ENCODE assay signal across 15 mouse cellular contexts in genomic region chr6:144645796-144646195, GRCm38 (mm10).
"Had no signal": no experiment of that assay in that cellular context is flagged by ENCODE, and none has a peak within 500 bp of the region (broad histone marks: within the 10 kb centered on the region; RNA-seq: fewer than 3 reads in every experiment).

No protein-coding gene starts in this region.

- H3K4me2 ChIP-seq: liver, embryonic 12.5 days; lung, embryonic 15.5 days; midbrain, embryonic 11.5 days; midbrain, embryonic 13.5 days; midbrain, embryonic 15.5 days; neural tube, embryonic 12.5 days; stomach, embryonic 15.5 days had no signal

- H3K27ac ChIP-seq: liver, embryonic 12.5 days; liver, embryonic 14.5 days; macrophage; midbrain, embryonic 13.5 days; midbrain, embryonic 15.5 days; neural tube, embryonic 12.5 days; stomach, embryonic 15.5 days; stomach, postnatal 0 days had no signal

- H3K27me3 ChIP-seq: liver, embryonic 12.5 days; lung, embryonic 15.5 days; midbrain, embryonic 13.5 days; midbrain, embryonic 15.5 days; neural tube, embryonic 12.5 days; stomach, embryonic 15.5 days had no signal

- H3K4me1 ChIP-seq: midbrain, embryonic 15.5 days; stomach, embryonic 15.5 days had no signal

- H3K36me3 ChIP-seq: liver, embryonic 12.5 days; lung, embryonic 15.5 days; midbrain, embryonic 13.5 days; midbrain, embryonic 15.5 days; neural tube, embryonic 12.5 days; stomach, embryonic 15.5 days had no signal

- H3K9ac ChIP-seq: liver, embryonic 12.5 days; liver, embryonic 14.5 days; lung, embryonic 15.5 days; midbrain, embryonic 13.5 days; midbrain, embryonic 15.5 days; neural tube, embryonic 12.5 days; stomach, embryonic 15.5 days had no signal

- H3K9me3 ChIP-seq: liver, embryonic 12.5 days; lung, embryonic 15.5 days; midbrain, embryonic 13.5 days; midbrain, embryonic 15.5 days; neural tube, embryonic 12.5 days; stomach, embryonic 15.5 days had no signal

- ATAC-seq: liver, embryonic 12.5 days; midbrain, embryonic 13.5 days; midbrain, embryonic 15.5 days had no signal

- DNase-seq: right cerebral cortex, postnatal 14 days; thymus, adult 2 months; thymus, postnatal 25 days; thymus, postnatal 4 days had no signal

- H3K4me3 ChIP-seq: liver, embryonic 12.5 days; lung, embryonic 15.5 days; megakaryocyte, embryonic 14.5 days; midbrain, embryonic 13.5 days; midbrain, embryonic 15.5 days; neural tube, embryonic 12.5 days; stomach, embryonic 15.5 days had no signal
